8 mouse cellular contexts compared by ENCODE assay signal in the genomic region with DNA sequence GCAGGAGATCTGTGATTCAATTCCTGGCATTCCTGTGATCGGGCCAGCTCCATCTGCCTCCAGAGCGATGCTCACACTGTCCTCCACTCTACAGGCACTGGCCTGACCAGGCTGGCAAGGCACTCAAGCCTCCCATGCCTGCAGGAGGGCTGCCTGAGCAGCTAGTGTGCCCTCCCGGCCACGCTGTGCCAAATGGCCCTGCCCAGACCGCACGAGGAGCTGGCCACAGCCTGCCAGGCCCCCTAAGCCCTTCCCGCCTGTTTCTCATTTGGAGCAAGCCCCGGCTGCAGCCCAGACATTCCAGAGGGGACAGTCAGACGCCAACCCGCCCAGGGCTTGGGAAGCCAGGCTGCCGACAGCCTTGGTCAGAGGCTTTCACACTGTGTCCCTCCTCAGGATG.
DNase-seq lines count a peak whose midpoint lies in the region; ATAC-seq lines count a peak whose summit lies in the region.

No protein-coding gene starts in this region.

- peak; percentile 7 for DNase-seq in MN1 (ENCODE audit: low spot score)
- peak; percentile 83 for DNase-seq in embryonic facial prominence, embryonic 10.5 days (ENCODE audit: low spot score)
- peak; percentile 10 to 25 for DNase-seq in heart, postnatal 14 days
- peak; percentile 29 for DNase-seq in yolk sac, embryonic 10.5 days (ENCODE audit: low spot score)
- no peak for DNase-seq in layer of hippocampus, postnatal 10 days (ENCODE audit: low spot score in 2 of 2)

- WGBS in forebrain, embryonic 13.5 days: 33% methylated on average over 11 of the region's 11 CpGs
- 24% methylated on average over 11 of the region's 11 CpGs for WGBS in forebrain, embryonic 16.5 days
- 12% methylated on average over 11 of the region's 11 CpGs for WGBS in embryonic facial prominence, embryonic 10.5 days

- H3K9me3 ChIP-seq in forebrain, embryonic 13.5 days (replicated peaks): no peaks in the 10 kb centered on the region
- H3K9me3 ChIP-seq in forebrain, embryonic 16.5 days (ENCODE audit: control insufficient read depth, low read length): no peaks in the 10 kb centered on the region
- H3K9me3 ChIP-seq in embryonic facial prominence, embryonic 10.5 days: no peaks in the 10 kb centered on the region

- H3K4me1 ChIP-seq in forebrain, embryonic 13.5 days: peaks cover 24% of the 10 kb centered on the region
- peaks cover 13% of the 10 kb centered on the region for H3K4me1 ChIP-seq in forebrain, embryonic 16.5 days (replicated peaks; ENCODE audit: control insufficient read depth, insufficient read depth, low read length)
- H3K4me1 ChIP-seq in embryonic facial prominence, embryonic 10.5 days: peaks cover 56% of the 10 kb centered on the region

- peak overlapping the region; percentile 40; the same call in 1 of the 2 replicates for H3K27ac ChIP-seq in forebrain, embryonic 13.5 days
- H3K27ac ChIP-seq in forebrain, embryonic 16.5 days (ENCODE audit: low read length): no peak overlapping the region
- H3K27ac ChIP-seq in embryonic facial prominence, embryonic 10.5 days (replicated peaks): peak overlapping the region; percentile 85

- H3K4me3 ChIP-seq in forebrain, embryonic 13.5 days: no peak overlapping the region
- H3K4me3 ChIP-seq in forebrain, embryonic 16.5 days (replicated peaks; ENCODE audit: low read length): no peak overlapping the region
- H3K4me3 ChIP-seq in embryonic facial prominence, embryonic 10.5 days: peak overlapping the region; percentile 30

- no peak overlapping the region for H3K4me2 ChIP-seq in forebrain, embryonic 13.5 days
- no peak overlapping the region for H3K4me2 ChIP-seq in forebrain, embryonic 16.5 days (ENCODE audit: low read length)

- no peak for ATAC-seq in forebrain, embryonic 13.5 days
- no peak for ATAC-seq in forebrain, embryonic 16.5 days
- no peak for ATAC-seq in activated CD4-positive, CD25-positive, alpha-beta regulatory T cell, adult 4 months

- H3K36me3 ChIP-seq in forebrain, embryonic 13.5 days (ENCODE audit: poor library complexity, severe bottlenecking): no peaks in the 10 kb centered on the region
- no peaks in the 10 kb centered on the region for H3K36me3 ChIP-seq in forebrain, embryonic 16.5 days (ENCODE audit: control insufficient read depth, insufficient read depth)
- no peaks in the 10 kb centered on the region for H3K36me3 ChIP-seq in embryonic facial prominence, embryonic 10.5 days (replicated peaks)

- intact Hi-C loops in heart, postnatal 14 days (cut with DNase I): no loop called here

- 0 out of 2 replicates have a peak, but pooled peaks cover 6% of the 10 kb centered on the region for H3K27me3 ChIP-seq in forebrain, embryonic 13.5 days
- no peaks in the 10 kb centered on the region for H3K27me3 ChIP-seq in forebrain, embryonic 16.5 days (replicated peaks; ENCODE audit: control insufficient read depth, insufficient read depth, low read length)
- peaks cover 7% of the 10 kb centered on the region for H3K27me3 ChIP-seq in embryonic facial prominence, embryonic 10.5 days (replicated peaks; ENCODE audit: low read depth, poor library complexity, severe bottlenecking)

- no peak overlapping the region for H3K9ac ChIP-seq in forebrain, embryonic 13.5 days
- no peak overlapping the region for H3K9ac ChIP-seq in forebrain, embryonic 16.5 days (replicated peaks; ENCODE audit: low read depth, low read length)

Comparison
In these comparisons a context has a peak if more than half of its experiments do, and no peak if none do; other contexts are left out.
1. DNase-seq: peak in MN1 (single experiment), embryonic facial prominence, embryonic 10.5 days (single experiment), heart, postnatal 14 days (2 of 2) and yolk sac, embryonic 10.5 days (single experiment); none in layer of hippocampus, postnatal 10 days (0 of 2).